Mouse (Mus musculus): ENCODE measurements at regions not wholly inside any gene's neighbourhood (a gene's known extent, or its start where the extent isn't known, plus 50 kb on each side); places are given as distances from the start of the nearest gene placed in this dataset.
"Not testable (repeated sequence)": the region's sequence is repeated elsewhere in the genome, so short reads cannot be mapped to it uniquely, and the experiment has no call there.

GRCm38 (mm10) chr13:52355921-52356320 lies 175.2 kb downstream of the Diras2 start:
- ATAC-seq (replicated peaks in 1 of 2; ENCODE audit: insufficient read depth in 1 of 2, low FRiP score in 2 of 2, low TSS enrichment in 1 of 2, low read depth in 1 of 2, poor library complexity in 2 of 2, severe bottlenecking in 2 of 2) = not testable (repeated sequence)

DNA sequence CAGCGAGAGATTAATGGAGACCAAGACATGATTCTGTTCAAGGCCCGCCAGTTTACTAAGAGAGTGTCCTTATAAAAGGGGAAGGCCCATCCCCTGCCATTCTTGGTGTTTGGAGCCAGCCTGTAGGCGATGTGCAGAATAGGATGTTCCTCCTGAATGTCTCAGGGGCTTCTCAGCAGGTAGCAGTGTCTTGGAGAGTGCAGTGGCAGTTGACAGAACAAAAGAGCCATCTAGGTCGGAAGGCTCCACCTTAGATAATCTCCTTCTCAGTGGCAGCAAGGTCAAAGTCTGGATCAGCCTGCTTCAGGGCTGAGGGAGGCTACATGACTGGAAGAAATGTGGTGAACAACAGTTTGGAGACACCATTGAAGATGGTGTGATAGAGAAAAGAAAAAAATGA lies 171.7 kb downstream of the Diras2 start:
- ATAC-seq (replicated peaks in 1 of 2; ENCODE audit: insufficient read depth in 1 of 2, low FRiP score in 2 of 2, low TSS enrichment in 1 of 2, low read depth in 1 of 2, poor library complexity in 2 of 2, severe bottlenecking in 2 of 2) = not testable (repeated sequence)

DNA sequence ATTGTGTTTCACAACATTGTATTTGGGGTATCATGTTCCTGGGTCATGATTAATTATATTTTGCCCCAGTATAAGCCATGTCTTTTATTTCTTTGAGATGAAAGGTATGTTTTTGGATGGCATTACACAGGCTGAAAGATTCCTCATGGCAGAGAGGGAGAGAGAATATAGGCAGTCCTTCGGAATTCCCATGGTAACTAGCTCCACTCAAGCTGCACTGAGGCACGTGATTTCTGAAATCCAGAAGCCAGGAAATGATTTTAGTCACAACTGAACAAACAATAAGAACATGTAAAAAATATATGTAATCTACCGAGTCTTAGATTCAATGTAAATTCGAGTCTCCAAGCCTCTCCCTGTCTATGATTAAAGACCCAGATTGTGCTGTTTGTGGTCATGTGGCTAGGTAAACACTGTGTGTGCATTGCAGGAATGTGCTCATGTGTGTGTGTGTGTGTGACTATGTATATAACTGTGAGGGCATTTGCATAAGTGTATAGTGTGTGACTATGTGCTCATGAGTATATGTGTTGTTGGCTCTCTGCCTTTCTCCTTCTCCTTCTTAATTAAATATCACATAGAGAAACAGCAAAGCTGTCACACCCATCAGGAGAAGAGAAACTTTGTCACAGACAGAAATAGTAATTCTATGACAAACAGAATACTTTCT lies 169.8 kb downstream of the Diras2 start:
- ATAC-seq (replicated peaks in 1 of 2; ENCODE audit: insufficient read depth in 1 of 2, low FRiP score in 2 of 2, low TSS enrichment in 1 of 2, low read depth in 1 of 2, poor library complexity in 2 of 2, severe bottlenecking in 2 of 2) = no peak

- ATAC-seq (replicated peaks in 1 of 2; ENCODE audit: insufficient read depth in 1 of 2, low FRiP score in 2 of 2, low TSS enrichment in 1 of 2, low read depth in 1 of 2, poor library complexity in 2 of 2, severe bottlenecking in 2 of 2) = no peak
These were observed 168.8 kb downstream of the Diras2 start for GRCm38 (mm10) chr13:52362266-52362665.

DNA sequence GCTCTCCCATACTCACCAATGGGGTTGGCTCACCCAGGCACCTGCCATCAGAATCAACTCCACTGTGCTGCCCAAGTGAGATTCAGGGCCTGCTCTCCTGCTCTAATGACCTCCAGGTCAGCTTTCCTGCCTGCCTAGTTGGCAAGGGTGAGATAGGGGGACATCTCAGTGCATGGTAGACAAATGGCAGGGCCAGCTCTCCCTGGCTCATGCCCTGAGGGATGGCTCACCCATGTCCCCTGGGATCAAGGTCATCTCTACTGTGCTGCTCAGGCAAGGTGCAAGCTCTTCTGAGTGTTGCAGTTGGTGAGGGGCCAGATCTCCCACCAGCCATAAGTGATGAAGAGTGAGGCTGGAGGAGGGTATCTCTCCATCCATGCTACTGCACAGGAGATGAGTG lies 161.2 kb downstream of the Diras2 start:
- ATAC-seq (replicated peaks in 1 of 2; ENCODE audit: insufficient read depth in 1 of 2, low FRiP score in 2 of 2, low TSS enrichment in 1 of 2, low read depth in 1 of 2, poor library complexity in 2 of 2, severe bottlenecking in 2 of 2) = no peak

GRCm38 (mm10) chr13:52371986-52372385 lies 159.1 kb downstream of the Diras2 start:
- no peak for ATAC-seq (replicated peaks in 1 of 2; ENCODE audit: insufficient read depth in 1 of 2, low FRiP score in 2 of 2, low TSS enrichment in 1 of 2, low read depth in 1 of 2, poor library complexity in 2 of 2, severe bottlenecking in 2 of 2)

- no peak for ATAC-seq (replicated peaks in 1 of 2; ENCODE audit: insufficient read depth in 1 of 2, low FRiP score in 2 of 2, low TSS enrichment in 1 of 2, low read depth in 1 of 2, poor library complexity in 2 of 2, severe bottlenecking in 2 of 2)
These were observed 156.3 kb downstream of the Diras2 start for GRCm38 (mm10) chr13:52374781-52375180.

- no peak for ATAC-seq (replicated peaks in 1 of 2; ENCODE audit: insufficient read depth in 1 of 2, low FRiP score in 2 of 2, low TSS enrichment in 1 of 2, low read depth in 1 of 2, poor library complexity in 2 of 2, severe bottlenecking in 2 of 2)
These were observed 152.8 kb downstream of the Diras2 start for GRCm38 (mm10) chr13:52378236-52378635.

DNA sequence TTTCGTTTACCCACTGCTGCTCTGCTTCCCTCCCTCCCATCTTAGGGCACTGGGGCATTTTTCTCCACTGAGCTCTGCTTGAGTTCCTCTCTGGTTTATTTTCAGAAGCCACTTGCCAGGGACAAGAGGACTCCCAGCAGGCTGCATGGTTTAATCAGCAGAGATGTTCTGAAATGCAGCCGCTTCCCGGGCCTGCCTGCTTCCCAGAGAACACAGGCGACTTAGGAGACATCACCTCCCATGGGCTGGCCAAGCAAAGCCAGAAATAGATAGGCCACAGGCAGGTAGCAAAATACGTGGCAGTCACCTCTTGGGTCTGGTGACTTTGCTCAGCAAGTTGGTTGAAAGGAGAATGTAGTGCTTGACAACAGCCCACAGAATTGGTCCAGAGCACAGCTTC lies 141.8 kb downstream of the Diras2 start:
- no peak for ATAC-seq (replicated peaks in 1 of 2; ENCODE audit: insufficient read depth in 1 of 2, low FRiP score in 2 of 2, low TSS enrichment in 1 of 2, low read depth in 1 of 2, poor library complexity in 2 of 2, severe bottlenecking in 2 of 2)

DNA sequence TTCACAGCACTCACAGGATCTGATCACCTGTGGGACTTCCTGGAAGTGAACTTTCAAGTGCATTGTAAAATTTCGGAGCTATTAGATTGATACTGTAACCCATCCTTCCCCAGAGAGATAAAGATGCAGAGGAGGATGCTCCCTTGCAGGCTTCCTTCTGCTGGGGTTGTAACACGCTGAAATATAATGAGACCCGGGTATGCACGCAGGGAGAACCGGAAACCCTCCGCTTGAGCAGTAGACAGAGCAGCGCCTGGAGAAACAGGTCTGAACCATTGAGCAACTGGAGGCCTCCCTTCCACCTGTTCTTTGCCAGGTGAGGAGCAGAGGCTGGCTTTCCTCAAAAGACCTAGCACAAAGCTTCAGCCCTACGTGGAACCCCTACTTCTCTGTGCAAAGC lies 135.3 kb downstream of the Diras2 start:
- no peak for ATAC-seq (replicated peaks in 1 of 2; ENCODE audit: insufficient read depth in 1 of 2, low FRiP score in 2 of 2, low TSS enrichment in 1 of 2, low read depth in 1 of 2, poor library complexity in 2 of 2, severe bottlenecking in 2 of 2)

- ATAC-seq (replicated peaks in 1 of 2; ENCODE audit: insufficient read depth in 1 of 2, low FRiP score in 2 of 2, low TSS enrichment in 1 of 2, low read depth in 1 of 2, poor library complexity in 2 of 2, severe bottlenecking in 2 of 2) = peak; percentile 77 to 82
These were observed 132.7 kb downstream of the Diras2 start for GRCm38 (mm10) chr13:52398344-52398743.

GRCm38 (mm10) chr13:52399143-52399542 lies 131.9 kb downstream of the Diras2 start:
- ATAC-seq (replicated peaks in 1 of 2; ENCODE audit: insufficient read depth in 1 of 2, low FRiP score in 2 of 2, low TSS enrichment in 1 of 2, low read depth in 1 of 2, poor library complexity in 2 of 2, severe bottlenecking in 2 of 2) = no peak

- no peak for ATAC-seq (replicated peaks in 1 of 2; ENCODE audit: insufficient read depth in 1 of 2, low FRiP score in 2 of 2, low TSS enrichment in 1 of 2, low read depth in 1 of 2, poor library complexity in 2 of 2, severe bottlenecking in 2 of 2)
These were observed 127.3 kb downstream of the Diras2 start for GRCm38 (mm10) chr13:52403805-52404204.

- ATAC-seq (replicated peaks in 1 of 2; ENCODE audit: insufficient read depth in 1 of 2, low FRiP score in 2 of 2, low TSS enrichment in 1 of 2, low read depth in 1 of 2, poor library complexity in 2 of 2, severe bottlenecking in 2 of 2) = no peak
These were observed 114.8 kb downstream of the Diras2 start for GRCm38 (mm10) chr13:52416301-52416700.

DNA sequence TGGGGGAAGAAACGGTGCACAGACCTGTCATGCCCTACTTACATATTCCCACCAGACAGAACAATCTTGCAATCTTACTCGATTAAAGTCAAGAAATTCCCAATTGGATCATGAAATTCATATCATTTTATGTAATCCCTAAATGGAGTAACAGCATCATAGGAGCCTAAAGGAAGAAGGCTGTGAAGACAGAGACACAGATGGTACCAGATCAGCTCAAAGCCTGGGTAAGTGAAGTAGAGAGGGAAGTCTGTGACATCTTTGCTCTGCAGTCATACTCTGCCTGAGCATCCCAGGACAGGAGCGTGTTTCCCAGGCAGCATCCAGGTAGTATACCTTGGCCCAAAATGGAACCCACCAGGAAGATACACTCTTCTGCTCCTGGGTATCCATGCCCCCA lies 108.6 kb downstream of the Diras2 start:
- no peak for ATAC-seq (replicated peaks in 1 of 2; ENCODE audit: insufficient read depth in 1 of 2, low FRiP score in 2 of 2, low TSS enrichment in 1 of 2, low read depth in 1 of 2, poor library complexity in 2 of 2, severe bottlenecking in 2 of 2)

GRCm38 (mm10) chr13:52428527-52428926 lies 102.6 kb downstream of the Diras2 start:
- no peak for ATAC-seq (replicated peaks in 1 of 2; ENCODE audit: insufficient read depth in 1 of 2, low FRiP score in 2 of 2, low TSS enrichment in 1 of 2, low read depth in 1 of 2, poor library complexity in 2 of 2, severe bottlenecking in 2 of 2)

DNA sequence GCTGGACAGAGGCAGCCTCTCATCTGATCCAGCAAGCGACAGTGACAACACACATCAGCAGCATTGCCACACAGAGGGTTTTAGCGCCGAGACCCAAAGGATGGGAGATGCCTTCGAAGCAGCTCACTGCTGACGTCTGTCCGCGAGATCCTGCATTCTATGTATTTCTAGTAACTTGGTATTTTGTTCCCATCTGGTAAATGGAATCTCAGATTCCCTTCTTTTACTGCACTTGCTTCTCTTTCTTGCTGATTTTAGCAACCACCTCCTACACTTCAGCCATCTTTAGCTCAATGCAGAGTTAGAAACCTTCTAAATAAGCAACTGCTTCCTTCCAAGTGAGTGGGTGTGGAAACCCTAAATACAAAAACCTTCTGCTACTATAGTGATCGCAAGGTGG lies 94.3 kb downstream of the Diras2 start:
- no peak for ATAC-seq (replicated peaks in 1 of 2; ENCODE audit: insufficient read depth in 1 of 2, low FRiP score in 2 of 2, low TSS enrichment in 1 of 2, low read depth in 1 of 2, poor library complexity in 2 of 2, severe bottlenecking in 2 of 2)

- peak; percentile 51 to 62; a peak in 3 of 4 replicates for ATAC-seq (replicated peaks in 1 of 2; ENCODE audit: insufficient read depth in 1 of 2, low FRiP score in 2 of 2, low TSS enrichment in 1 of 2, low read depth in 1 of 2, poor library complexity in 2 of 2, severe bottlenecking in 2 of 2)
These were observed 85.6 kb downstream of the Diras2 start for GRCm38 (mm10) chr13:52445513-52445912.

DNA sequence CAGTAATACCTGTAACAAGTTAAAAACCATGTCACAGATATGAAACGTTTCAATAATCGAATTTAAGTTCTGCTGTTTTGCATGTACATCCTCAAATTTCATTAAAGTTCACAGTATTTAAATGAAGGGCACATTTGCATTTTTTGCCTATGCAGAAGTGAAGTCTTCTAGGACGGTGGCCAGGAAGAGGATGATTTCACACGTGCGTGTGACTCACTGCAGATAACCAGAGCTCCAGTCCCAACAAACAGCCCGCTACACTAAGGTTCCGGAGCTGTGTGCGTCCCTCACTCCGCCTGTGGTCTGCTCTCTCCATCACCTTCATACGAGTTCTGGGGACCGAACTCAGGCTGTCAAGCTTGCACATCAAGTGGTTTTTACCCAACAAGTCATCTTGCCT lies 82.2 kb downstream of the Diras2 start:
- no peak for ATAC-seq (replicated peaks in 1 of 2; ENCODE audit: insufficient read depth in 1 of 2, low FRiP score in 2 of 2, low TSS enrichment in 1 of 2, low read depth in 1 of 2, poor library complexity in 2 of 2, severe bottlenecking in 2 of 2)
